Comparison of ENCODE assay signal across 22 mouse cellular contexts in the genomic region with DNA sequence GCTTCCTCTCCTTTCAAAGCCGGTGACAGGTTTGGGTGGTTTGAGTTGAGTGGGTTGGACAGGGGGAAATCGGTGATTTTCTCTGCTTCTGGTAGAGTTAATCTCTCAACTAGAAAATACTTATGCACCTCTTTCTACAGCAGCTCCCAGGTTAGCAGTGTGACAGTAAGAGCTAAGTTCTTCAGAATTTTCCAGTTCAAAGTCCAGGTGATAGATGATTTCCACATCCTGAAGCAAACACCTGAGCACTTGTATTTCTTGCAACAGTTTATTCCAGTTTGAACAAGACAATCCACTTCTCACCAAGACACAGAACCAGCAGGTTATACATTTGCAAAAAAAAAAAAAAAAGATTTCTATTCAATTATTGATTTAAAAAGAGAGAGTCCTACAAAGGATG.
A peak's percentile ranks its signal among the peaks of the same experiment; 100 is the strongest.
DNase-seq lines count a peak whose midpoint lies in the region; ATAC-seq and TF ChIP-seq lines count a peak whose summit lies in the region.
"Had no signal": no experiment of that assay in that cellular context is flagged by ENCODE, and none has a peak within 500 bp of the region (broad histone marks: within the 10 kb centered on the region; RNA-seq: fewer than 3 reads in every experiment).

No protein-coding gene starts in this region.

- H3K27ac ChIP-seq in intestine, embryonic 16.5 days (ENCODE audit: low read length), result no peak overlapping the region
- H3K27ac ChIP-seq in intestine, embryonic 15.5 days, result no peak overlapping the region
- no peak overlapping the region for H3K27ac ChIP-seq in liver, adult 2 months (replicated peaks; ENCODE audit: insufficient read depth, low read depth, low read length)
- no peak overlapping the region for H3K27ac ChIP-seq in liver, embryonic 11.5 days (ENCODE audit: low read depth, low read length)
- H3K27ac ChIP-seq in intestine, postnatal 0 days (ENCODE audit: low read depth, low read length), result no peak overlapping the region

- no peak for TF ChIP-seq CTCF in liver, adult 2 months (IDR thresholded peaks at IDR 0.05; ENCODE audit: low read depth, low read length)
- no peak for TF ChIP-seq CTCF in intestine, postnatal 0 days (IDR thresholded peaks at IDR 0.05; ENCODE audit: low read depth)

- no peaks in the 10 kb centered on the region for H3K79me2 ChIP-seq in liver, adult 2 months (ENCODE audit: control insufficient read depth, insufficient read depth, low read length)

- no peak overlapping the region for H3K9ac ChIP-seq in intestine, embryonic 16.5 days (ENCODE audit: low read depth, low read length)
- H3K9ac ChIP-seq in intestine, embryonic 15.5 days, result no peak overlapping the region
- H3K9ac ChIP-seq in liver, adult 2 months (ENCODE audit: low read depth, low read length), result no peak overlapping the region
- no peak overlapping the region for H3K9ac ChIP-seq in liver, embryonic 11.5 days (ENCODE audit: low read depth, low read length)
- no peak overlapping the region for H3K9ac ChIP-seq in intestine, postnatal 0 days (ENCODE audit: low read depth, low read length)

- no peak overlapping the region for H3K4me3 ChIP-seq in intestine, embryonic 16.5 days (ENCODE audit: low read length)
- H3K4me3 ChIP-seq in intestine, embryonic 15.5 days (replicated peaks), result no peak overlapping the region
- H3K4me3 ChIP-seq in liver, adult 2 months (ENCODE audit: insufficient read depth, low read depth, low read length), result no peak overlapping the region
- H3K4me3 ChIP-seq in liver, embryonic 11.5 days (ENCODE audit: low read depth, low read length), result no peak overlapping the region
- no peak overlapping the region for H3K4me3 ChIP-seq in intestine, postnatal 0 days (ENCODE audit: low read depth, low read length)

- no peak for TF ChIP-seq POLR2A in liver, adult 2 months (IDR thresholded peaks at IDR 0.05; ENCODE audit: extremely low read depth, insufficient read depth, low read length)

- H3K9me3 ChIP-seq in intestine, embryonic 16.5 days (ENCODE audit: control insufficient read depth, low read length), result no peaks in the 10 kb centered on the region
- H3K9me3 ChIP-seq in intestine, embryonic 15.5 days, result no peaks in the 10 kb centered on the region
- no peaks in the 10 kb centered on the region for H3K9me3 ChIP-seq in liver, embryonic 11.5 days (ENCODE audit: control insufficient read depth, low read length)
- H3K9me3 ChIP-seq in intestine, postnatal 0 days (ENCODE audit: control insufficient read depth), result no peaks in the 10 kb centered on the region

- H3K4me1 ChIP-seq in intestine, embryonic 16.5 days (ENCODE audit: control insufficient read depth, insufficient read depth, low read length), result no peaks in the 10 kb centered on the region
- H3K4me1 ChIP-seq in intestine, embryonic 15.5 days (replicated peaks), result no peaks in the 10 kb centered on the region
- no peaks in the 10 kb centered on the region; the same call in 1 of the 2 replicates for H3K4me1 ChIP-seq in liver, adult 2 months (ENCODE audit: control insufficient read depth, insufficient read depth, low read length)
- no peaks in the 10 kb centered on the region for H3K4me1 ChIP-seq in liver, embryonic 11.5 days (replicated peaks; ENCODE audit: control insufficient read depth, insufficient read depth, low read length)
- H3K4me1 ChIP-seq in intestine, postnatal 0 days (replicated peaks; ENCODE audit: control insufficient read depth, insufficient read depth, low read length), result no peaks in the 10 kb centered on the region

- no peak overlapping the region for H3K4me2 ChIP-seq in intestine, embryonic 16.5 days (ENCODE audit: low read depth, low read length)
- H3K4me2 ChIP-seq in intestine, embryonic 15.5 days (replicated peaks), result no peak overlapping the region
- H3K4me2 ChIP-seq in liver, embryonic 11.5 days, result no peak overlapping the region
- H3K4me2 ChIP-seq in intestine, postnatal 0 days (replicated peaks; ENCODE audit: low read depth), result no peak overlapping the region

- peak; percentile 63 for DNase-seq in liver, adult 2 months (ENCODE audit: extremely low read depth, low read depth, low spot score)
- DNase-seq in liver, embryonic 11.5 days (ENCODE audit: low spot score), result no peak
- peak; percentile 42 for DNase-seq in yolk sac, embryonic 10.5 days (ENCODE audit: low spot score)
- no peak for DNase-seq in embryo, embryonic 10 days (ENCODE audit: low spot score)
- no peak for DNase-seq in neural tube, embryonic 10.5 days (ENCODE audit: extremely low spot score, low spot score)
- DNase-seq: adrenal gland, adult 2 months; adrenal gland, adult 8-10 months; adrenal gland, postnatal 10 days; adrenal gland, postnatal 14 days; adrenal gland, postnatal 25 days; adrenal gland, postnatal 36 days; B cell, adult 2 months; cerebellum, adult 11 months; cerebellum, adult 11-12 months had no signal

- 93% methylated on average over 2 of the region's 2 CpGs for WGBS in intestine, embryonic 16.5 days
- WGBS in intestine, embryonic 15.5 days, result 96% methylated on average over 2 of the region's 2 CpGs
- WGBS in liver, adult 2 months, result 93% methylated on average over 2 of the region's 2 CpGs
- WGBS in liver, embryonic 11.5 days, result 92% methylated on average over 2 of the region's 2 CpGs
- WGBS in intestine, postnatal 0 days, result 93% methylated on average over 2 of the region's 2 CpGs

- H3K36me3 ChIP-seq in intestine, embryonic 16.5 days (ENCODE audit: control insufficient read depth, insufficient read depth, low read length), result no peaks in the 10 kb centered on the region
- no peaks in the 10 kb centered on the region for H3K36me3 ChIP-seq in intestine, embryonic 15.5 days
- no peaks in the 10 kb centered on the region for H3K36me3 ChIP-seq in liver, adult 2 months (ENCODE audit: control insufficient read depth, insufficient read depth, low read length)
- H3K36me3 ChIP-seq in liver, embryonic 11.5 days (ENCODE audit: control insufficient read depth, insufficient read depth, low read length), result no peaks in the 10 kb centered on the region
- H3K36me3 ChIP-seq in intestine, postnatal 0 days (ENCODE audit: control insufficient read depth, insufficient read depth), result no peaks in the 10 kb centered on the region
- H3K36me3 ChIP-seq: G1E had no signal

- no peaks in the 10 kb centered on the region for H3K27me3 ChIP-seq in intestine, embryonic 16.5 days (replicated peaks; ENCODE audit: control insufficient read depth, insufficient read depth, low read length)
- no peaks in the 10 kb centered on the region for H3K27me3 ChIP-seq in intestine, embryonic 15.5 days (replicated peaks)
- no peaks in the 10 kb centered on the region for H3K27me3 ChIP-seq in liver, adult 2 months (ENCODE audit: control insufficient read depth, insufficient read depth, low read length)
- H3K27me3 ChIP-seq in liver, embryonic 11.5 days (replicated peaks; ENCODE audit: control insufficient read depth, insufficient read depth, low read length), result no peaks in the 10 kb centered on the region
- no peaks in the 10 kb centered on the region for H3K27me3 ChIP-seq in intestine, postnatal 0 days (replicated peaks; ENCODE audit: control insufficient read depth, insufficient read depth, low read length)
- H3K27me3 ChIP-seq: CH12.LX, Patski had no signal

- ATAC-seq in intestine, embryonic 16.5 days, result peak; percentile 50; the same call in 1 of the 2 replicates
- ATAC-seq in intestine, embryonic 15.5 days, result no peak
- ATAC-seq in liver, embryonic 11.5 days (replicated peaks; ENCODE audit: low FRiP score), result no peak
- peak; percentile 60 for ATAC-seq in intestine, postnatal 0 days
- ATAC-seq: activated CD4-positive, CD25-positive, alpha-beta regulatory T cell, adult 4 months; CD4-positive, CD25-positive, alpha-beta regulatory T cell, adult 4 months; Patski had no signal

Comparison
In these comparisons a context has a peak if more than half of its experiments do, and no peak if none do; other contexts are left out.
1. ATAC-seq: peak in intestine, embryonic 16.5 days (single experiment) and intestine, postnatal 0 days (single experiment); none in intestine, embryonic 15.5 days (single experiment) and liver, embryonic 11.5 days (single experiment).
2. DNase-seq: peak in liver, adult 2 months (single experiment) and yolk sac, embryonic 10.5 days (single experiment); none in liver, embryonic 11.5 days (single experiment), embryo, embryonic 10 days (single experiment) and neural tube, embryonic 10.5 days (single experiment).